Mouse (Mus musculus) C2C12 (cell line): Measurements from ENCODE around the gene Jmjd7.

Source experiments
- CTCF ChIP-seq: IDR thresholded peaks from one replicate; pipeline ENCODE4 v1.5.1; 2011; ENCODE audit not compliant: control insufficient read depth, insufficient read depth, insufficient read length
- MYOG ChIP-seq: IDR thresholded peaks from one replicate; pipeline ENCODE4 v1.6.1; 2011; ENCODE audit not compliant: control insufficient read depth, insufficient read length; ENCODE audit errors: extremely low read depth
- USF1 ChIP-seq: IDR thresholded peaks from one replicate; pipeline ENCODE4 v1.6.1; 2011; ENCODE audit warnings: low read depth, mild to moderate bottlenecking, control low read depth, moderate library complexity

DNA sequence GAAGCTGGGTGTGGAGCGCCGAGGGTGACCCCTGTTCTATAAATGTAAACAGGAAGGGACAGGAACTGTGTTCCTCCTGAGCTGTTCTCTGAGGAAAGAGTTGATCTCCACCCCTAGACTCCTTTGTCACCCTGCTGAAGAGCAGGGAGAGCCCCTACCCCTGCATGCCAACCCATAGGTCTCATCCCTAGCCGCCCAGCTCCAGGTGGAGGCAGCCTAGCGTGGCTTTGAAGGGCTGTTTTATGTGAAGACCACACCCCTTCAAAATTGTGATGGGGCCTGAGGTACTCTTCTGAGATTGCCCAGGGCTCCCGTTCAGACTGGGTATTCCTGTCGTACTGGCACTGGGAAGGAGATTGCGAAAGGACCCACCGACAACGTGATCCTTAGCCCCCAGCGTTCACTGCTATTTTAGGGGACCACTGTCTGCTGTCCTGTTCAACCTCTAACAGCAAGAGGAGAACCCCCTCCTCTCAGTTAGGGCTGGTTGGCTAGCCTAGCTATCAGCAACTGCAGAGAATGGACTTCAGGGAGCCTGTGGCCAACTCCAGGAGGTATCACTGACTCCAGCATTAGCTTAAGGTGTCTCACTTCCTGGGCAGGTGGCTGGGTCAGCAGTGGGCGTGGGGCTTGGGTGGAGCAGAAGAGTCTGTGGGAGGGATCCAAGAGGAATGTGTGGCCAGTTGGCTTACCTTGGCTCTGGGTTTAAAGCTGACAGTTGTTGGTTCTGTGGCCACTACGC lies 5.6 kb downstream of the Jmjd7 start, which contains the start of gene Pla2g4b:
- no peak for TF ChIP-seq USF1
- no peak for TF ChIP-seq CTCF
- TF ChIP-seq MYOG = no peak
